Mouse (Mus musculus) ES-E14 (cell line): ENCODE results near the gene Ncan. TPM values are rescaled to one million over a fixed set of nuclear protein-coding genes. Genes with fewer than 3 reads are reported as not detected.

Experiments used
- DNase-seq: peaks from one replicate; pipeline ENCODE4 v3.0.0-alpha.2; 2013; ENCODE audit warnings: low read depth, low spot score
- H3K27ac ChIP-seq: 2 replicates; pipeline ENCODE4 v1.5.1; 2012; ENCODE audit warnings: low read depth, mild to moderate bottlenecking, low read length, moderate library complexity, mixed read lengths; ENCODE audit not compliant: poor library complexity, insufficient read depth, severe bottlenecking
- H3K36me3 ChIP-seq: 2 replicates; pipeline ENCODE4 v1.6.1; 2012; ENCODE audit warnings: mild to moderate bottlenecking, low read length, moderate library complexity, mixed read lengths; ENCODE audit not compliant: control insufficient read depth, poor library complexity, insufficient read depth, severe bottlenecking
- H3K4me1 ChIP-seq, 2 experiments: fragments of 150-350 bp in 1 of 2; sonication (generic) in 1 of 2; 2 replicates each; pipeline ENCODE4 v1.6.1; 2012; ENCODE audit warnings: low read length in 2 of 2, mild to moderate bottlenecking in 1 of 2, mixed read lengths in 1 of 2; ENCODE audit not compliant: control insufficient read depth in 2 of 2, insufficient read depth in 2 of 2, poor library complexity in 1 of 2
- H3K4me3 ChIP-seq, 2 experiments: fragments of 150-350 bp in 1 of 2; sonication (generic) in 1 of 2; 2 replicates each; pipeline ENCODE4 v1.5.1; 2012; ENCODE audit warnings: low read length in 2 of 2, low read depth in 1 of 2, mild to moderate bottlenecking in 1 of 2, mixed read lengths in 1 of 2; ENCODE audit not compliant: insufficient read depth in 1 of 2, poor library complexity in 1 of 2, severe bottlenecking in 1 of 2
- H3K9ac ChIP-seq: 2 replicates; pipeline ENCODE4 v1.6.1; 2012; ENCODE audit warnings: low read depth, mild to moderate bottlenecking, low read length, mixed read lengths; ENCODE audit not compliant: poor library complexity, insufficient read depth, severe bottlenecking
- H3K9me3 ChIP-seq: fragments of 150-350 bp; sonication (generic); 2 replicates; pipeline ENCODE4 v1.6.1; 2012; ENCODE audit warnings: low read depth, mild to moderate bottlenecking, low read length; ENCODE audit not compliant: control insufficient read depth, insufficient read depth
- CHD2 ChIP-seq: IDR thresholded peaks from 2 replicates; pipeline ENCODE4 v1.6.1; 2014; ENCODE audit warnings: mild to moderate bottlenecking, low read depth, low read length, inconsistent platforms
- HCFC1 ChIP-seq: IDR thresholded peaks from 2 replicates; pipeline ENCODE4 v1.6.1; 2012; ENCODE audit warnings: low read length, inconsistent platforms, borderline replicate concordance; ENCODE audit not compliant: insufficient read depth
- MAFK ChIP-seq: IDR thresholded peaks from 2 replicates; pipeline ENCODE4 v1.6.1; 2014; ENCODE audit warnings: mild to moderate bottlenecking, low read depth, low read length, inconsistent platforms; ENCODE audit not compliant: insufficient read depth
- ZC3H11A ChIP-seq: IDR thresholded peaks from 2 replicates; pipeline ENCODE4 v1.6.1; 2012; ENCODE audit warnings: low read depth, mild to moderate bottlenecking, inconsistent platforms, low read length, borderline replicate concordance
- ZNF384 ChIP-seq: IDR thresholded peaks from 2 replicates; pipeline ENCODE4 v1.6.1; 2012; ENCODE audit warnings: low read depth, low read length, inconsistent platforms
- in situ Hi-C, 2 experiments: fragments of 600-800 bp; cut with MboI; formaldehyde crosslinking; loops; one replicate each; pipeline ENCODE4 v1.15.1; 2025; ENCODE audit warnings: low sequenced_read_pairs in 2 of 2, inconsistent platforms in 1 of 2; ENCODE audit not compliant: unreplicated experiment in 2 of 2
- total RNA-seq: library from RNA; depleted of rRNA; stranded (reverse); fragments of 300-350 nt; gene quantifications from 2 replicates; pipeline ENCODE4 v1.2.3, GENCODE M21; 2012

The Ncan gene
- total RNA-seq, 1 experiment, result 4.3 TPM

- Histone ChIP-seq H3K4me1 (peaks cover 0 to 7% of the 10 kb centered on the region in 2 experiments; a peak in 1 of 4 replicates), H3K27ac (no peak overlapping the region), H3K9me3 (no peaks in the 10 kb centered on the region), H3K36me3 (peaks cover 18% of the 10 kb centered on the region; the same call in 1 of the 2 replicates), H3K9ac (peak overlapping the region; percentile 42; the same call in 1 of the 2 replicates), H3K4me3 (peak overlapping the region; percentile 56 to 63)
- DNase-seq, result no peak
- TF ChIP-seq ZNF384 (no peak), CHD2 (no peak), MAFK (no peak), ZC3H11A (no peak), HCFC1 (no peak)
- in situ Hi-C loops, result no loop called here
Measured at GRCm38 (mm10) chr8:70073120-70073519, 47.6 kb downstream of the Ncan start.

GRCm38 (mm10) chr8:70072441-70073069 is 48.1 kb downstream of the Ncan start, which contains the start of gene Tm6sf2:
Tm6sf2 (plus strand) TSS chr8:70072924.
- peaks cover 0 to 7% of the 10 kb centered on the region in 2 experiments; a peak in 1 of 4 replicates for H3K4me1 ChIP-seq
- peak within 1 kb of the TSS; percentile 56 to 63 for H3K4me3 ChIP-seq
- H3K36me3 ChIP-seq, result peaks cover 18% of the 10 kb centered on the region; the same call in 1 of the 2 replicates
- peak within 1 kb of the TSS; percentile 42; the same call in 1 of the 2 replicates for H3K9ac ChIP-seq
- in situ Hi-C loops, result no loop called here
- TF ChIP-seq MAFK (no peak), HCFC1 (no peak), ZNF384 (no peak), ZC3H11A (no peak), CHD2 (no peak)
- no peak within 1 kb of the TSS for H3K27ac ChIP-seq
- peak; percentile 51 for DNase-seq
- no peaks in the 10 kb centered on the region for H3K9me3 ChIP-seq

GRCm38 (mm10) chr8:70071836-70072440 is 48.7 kb downstream of the Ncan start:
- Histone ChIP-seq H3K27ac (no peak overlapping the region), H3K4me3 (no peak overlapping the region), H3K36me3 (peaks cover 20% of the 10 kb centered on the region; the same call in 1 of the 2 replicates), H3K9ac (no peak overlapping the region), H3K9me3 (no peaks in the 10 kb centered on the region), H3K4me1 (peaks cover 0 to 7% of the 10 kb centered on the region in 2 experiments; a peak in 1 of 4 replicates)
- no peak for DNase-seq
- no peak for TF ChIP-seq ZNF384
- TF ChIP-seq MAFK, result no peak
- no peak for TF ChIP-seq ZC3H11A
- no peak for TF ChIP-seq HCFC1
- no peak for TF ChIP-seq CHD2
- in situ Hi-C loops, result no loop called here

GRCm38 (mm10) chr8:70057721-70058120 is 63.0 kb downstream of the Ncan start:
- Histone ChIP-seq H3K9me3 (no peaks in the 10 kb centered on the region), H3K36me3 (peaks cover 44% of the 10 kb centered on the region), H3K4me3 (no peak overlapping the region), H3K27ac (no peak overlapping the region), H3K9ac (no peak overlapping the region), H3K4me1 (no peaks in the 10 kb centered on the region)
- in situ Hi-C loops, result no loop called here
- no peak for DNase-seq
- TF ChIP-seq ZNF384 (no peak), ZC3H11A (no peak), CHD2 (no peak), MAFK (no peak), HCFC1 (no peak)
